ENCODE assay signal across 19 mouse cellular contexts in the genomic region with DNA sequence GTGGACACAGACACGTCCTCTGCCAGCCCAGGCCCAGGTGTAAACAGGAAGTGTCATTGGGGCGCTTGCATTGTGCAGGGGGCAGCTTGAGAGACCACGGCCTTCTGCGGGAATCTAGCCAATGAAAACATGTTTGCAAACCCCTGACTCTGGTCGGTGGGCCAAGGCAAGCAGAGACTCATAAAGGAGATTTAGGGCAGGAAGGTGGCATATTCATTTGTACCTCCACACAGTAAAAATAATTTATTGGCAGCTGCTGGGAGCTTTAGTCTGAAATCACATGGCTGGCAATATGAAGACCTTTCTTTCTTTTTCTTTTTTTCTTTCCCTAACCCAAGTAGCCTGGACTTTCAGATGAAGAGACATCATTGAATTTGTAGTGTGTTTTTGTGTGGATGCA.
"Had no signal": no experiment of that assay in that cellular context is flagged by ENCODE, and none has a peak within 500 bp of the region (broad histone marks: within the 10 kb centered on the region; RNA-seq: fewer than 3 reads in every experiment).

No protein-coding gene starts in this region.

- ATAC-seq: hindbrain, postnatal 0 days; inflammation-experienced regulatory T-cells, adult 6 months; intestine, embryonic 16.5 days; midbrain, embryonic 13.5 days; midbrain, embryonic 16.5 days had no signal

- H3K27ac ChIP-seq: hindbrain, postnatal 0 days; liver, embryonic 13.5 days; midbrain, embryonic 10.5 days; midbrain, embryonic 13.5 days; stomach, embryonic 15.5 days had no signal

- DNase-seq: kidney, adult 2 months; kidney, postnatal 36 days; layer of hippocampus, postnatal 36 days; left cerebral cortex, postnatal 4 days; liver, embryonic 13.5 days; lung, adult 2 months; lung, postnatal 14 days; lung, postnatal 4 days; right cerebral cortex, postnatal 25 days; spleen, adult 18-20 months; thymus, postnatal 25 days had no signal

- H3K4me3 ChIP-seq: liver, embryonic 13.5 days; midbrain, embryonic 10.5 days; midbrain, embryonic 13.5 days; myocyte; stomach, embryonic 15.5 days had no signal

- H3K4me1 ChIP-seq: liver, embryonic 13.5 days; stomach, embryonic 15.5 days had no signal

- H3K27me3 ChIP-seq: liver, embryonic 13.5 days; stomach, embryonic 15.5 days had no signal

- H3K4me2 ChIP-seq: liver, embryonic 13.5 days; midbrain, embryonic 13.5 days; stomach, embryonic 15.5 days had no signal

- H3K36me3 ChIP-seq: liver, embryonic 13.5 days; midbrain, embryonic 10.5 days; midbrain, embryonic 13.5 days; stomach, embryonic 15.5 days had no signal

- H3K9me3 ChIP-seq: liver, embryonic 13.5 days; midbrain, embryonic 10.5 days; midbrain, embryonic 13.5 days; stomach, embryonic 15.5 days had no signal

- H3K9ac ChIP-seq: liver, embryonic 13.5 days; midbrain, embryonic 13.5 days; stomach, embryonic 15.5 days had no signal
